Mouse (Mus musculus) midbrain, embryonic 10.5 days (tissue): ENCODE data around the gene Kat14. TPM values are rescaled to one million over a fixed set of nuclear protein-coding genes. Genes with fewer than 3 reads are reported as not detected.
"Not testable (repeated sequence)": the region's sequence is repeated elsewhere in the genome, so short reads cannot be mapped to it uniquely, and the experiment has no call there.

Source experiments
- DNase-seq: peaks from one replicate; pipeline ENCODE4 v3.0.0-alpha.2; 2017; ENCODE audit warnings: low spot score
- H3K27ac ChIP-seq: fragments of 300-500 bp; sonication (generic); replicated peaks from 2 replicates; pipeline ENCODE4 v1.5.1; 2016; ENCODE audit warnings: mild to moderate bottlenecking
- H3K27me3 ChIP-seq: fragments of 300-500 bp; sonication (generic); 2 replicates; pipeline ENCODE4 v1.6.1; 2016; ENCODE audit warnings: low read depth, mild to moderate bottlenecking; ENCODE audit not compliant: poor library complexity, severe bottlenecking
- H3K36me3 ChIP-seq: fragments of 300-500 bp; sonication (generic); 2 replicates; pipeline ENCODE4 v1.6.1; 2016; ENCODE audit warnings: mild to moderate bottlenecking, moderate library complexity
- H3K4me1 ChIP-seq: fragments of 300-500 bp; sonication (generic); 2 replicates; pipeline ENCODE4 v1.6.1; 2016
- H3K4me3 ChIP-seq: fragments of 300-500 bp; sonication (generic); 2 replicates; pipeline ENCODE4 v1.5.1; 2016; ENCODE audit warnings: mild to moderate bottlenecking, moderate library complexity
- H3K9me3 ChIP-seq: fragments of 300-500 bp; sonication (generic); replicated peaks from 2 replicates; pipeline ENCODE4 v1.6.1; 2016; ENCODE audit warnings: mild to moderate bottlenecking
- WGBS: fragments of 180-500 bp; shearing (Covaris S2); methylation state at CpG from one replicate; pipeline ENCODE4 v1.1.7; 2016; 5-methylcytosine and 5-hydroxymethylcytosine counted together
- polyA plus RNA-seq: library from polyadenylated mRNA; unstranded; fragments of >200 nt; fragmentation: Nextera tagmentation; extraction: Ambion mirVana; gene quantifications from 2 replicates; pipeline ENCODE4 v1.2.1, GENCODE M21; 2016

The Kat14 gene
- 58.9 and 60.1 TPM in 2 replicates for polyA plus RNA-seq

GRCm38 (mm10) chr2:144368400-144369019, at the start of gene Kat14, which contains the start of gene Pet117:
Gene Kat14, plus strand, starts transcription at chr2:144368983.
Gene Pet117, plus strand, starts transcription at chr2:144368996.
- H3K4me3 ChIP-seq: peak within 1 kb of the TSS; percentile 60
- peaks cover 11% of the 10 kb centered on the region for H3K36me3 ChIP-seq
- no peaks in the 10 kb centered on the region for H3K27me3 ChIP-seq
- H3K27ac ChIP-seq: peak within 1 kb of the TSS; percentile 98
- peak; percentile 98 for DNase-seq
- H3K9me3 ChIP-seq: no peaks in the 10 kb centered on the region
- 6% methylated on average over 38 of the region's 38 CpGs for WGBS
- H3K4me1 ChIP-seq: peaks cover 20% of the 10 kb centered on the region

- H3K4me3 ChIP-seq: no peak overlapping the region
- H3K27ac ChIP-seq: no peak overlapping the region
- H3K36me3 ChIP-seq: no peaks in the 10 kb centered on the region
- WGBS: 77% methylated on average over 3 of the region's 3 CpGs
- no peaks in the 10 kb centered on the region for H3K9me3 ChIP-seq
- peaks cover under 1% of the 10 kb centered on the region for H3K4me1 ChIP-seq
- H3K27me3 ChIP-seq: peaks cover 20% of the 10 kb centered on the region
- no peak for DNase-seq
Measured at GRCm38 (mm10) chr2:144324218-144324617, 44.6 kb upstream of the Kat14 start.

- no peaks in the 10 kb centered on the region for H3K9me3 ChIP-seq
- H3K27me3 ChIP-seq: peaks cover 73% of the 10 kb centered on the region
- H3K36me3 ChIP-seq: no peaks in the 10 kb centered on the region
- no peak for DNase-seq
- no peak overlapping the region for H3K27ac ChIP-seq
- H3K4me1 ChIP-seq: peaks cover 40% of the 10 kb centered on the region
- 6% methylated on average over 10 of the region's 10 CpGs for WGBS
- H3K4me3 ChIP-seq: peak overlapping the region; percentile 21; the same call in 1 of the 2 replicates
Measured at GRCm38 (mm10) chr2:144329451-144329850, 39.3 kb upstream of the Kat14 start.

GRCm38 (mm10) chr2:144329937-144330336, 38.8 kb upstream of the Kat14 start:
- 3% methylated on average over 10 of the region's 10 CpGs for whole genome bisulfite sequencing
- H3K27me3 ChIP-seq: peaks cover 77% of the 10 kb centered on the region
- H3K27ac ChIP-seq: no peak overlapping the region
- no peaks in the 10 kb centered on the region for H3K9me3 ChIP-seq
- peak; percentile 34 for DNase-seq
- H3K4me1 ChIP-seq: peaks cover 40% of the 10 kb centered on the region
- H3K36me3 ChIP-seq: no peaks in the 10 kb centered on the region
- peak overlapping the region; percentile 21; the same call in 1 of the 2 replicates for H3K4me3 ChIP-seq

GRCm38 (mm10) chr2:144330352-144330959, 38.3 kb upstream of the Kat14 start:
- Histone ChIP-seq H3K4me3 (peak overlapping the region; percentile 60), H3K9me3 (no peaks in the 10 kb centered on the region), H3K4me1 (peaks cover 40% of the 10 kb centered on the region), H3K27ac (no peak overlapping the region), H3K27me3 (peaks cover 83% of the 10 kb centered on the region), H3K36me3 (no peaks in the 10 kb centered on the region)
- peak; percentile 55 for DNase-seq
- WGBS: under 1% methylated on average over 41 of the region's 41 CpGs

- Histone ChIP-seq H3K36me3 (no peaks in the 10 kb centered on the region), H3K9me3 (no peaks in the 10 kb centered on the region), H3K27me3 (peaks cover 86% of the 10 kb centered on the region), H3K4me3 (peak overlapping the region; percentile 60), H3K27ac (no peak overlapping the region), H3K4me1 (peaks cover 40% of the 10 kb centered on the region)
- no peak for DNase-seq
- under 1% methylated on average over 44 of the region's 50 CpGs for WGBS
Measured at GRCm38 (mm10) chr2:144330960-144331371, 37.8 kb upstream of the Kat14 start.

- Histone ChIP-seq H3K4me1 (peaks cover 40% of the 10 kb centered on the region), H3K4me3 (peak within 1 kb of the TSS; percentile 60), H3K9me3 (no peaks in the 10 kb centered on the region), H3K27me3 (peaks cover 91% of the 10 kb centered on the region), H3K27ac (no peak within 1 kb of the TSS), H3K36me3 (no peaks in the 10 kb centered on the region)
- WGBS: 1% methylated on average over 62 of the region's 62 CpGs
- peak; percentile 46 for DNase-seq
Measured at GRCm38 (mm10) chr2:144331401-144332302, 37.1 kb upstream of the Kat14 start, which contains the start of gene Ovol2. Gene Ovol2, minus strand, starts transcription at chr2:144332146.

- 5% methylated on average over 9 of the region's 9 CpGs for WGBS
- peak; percentile 27 for DNase-seq
Measured at GRCm38 (mm10) chr2:144332486-144332885, 36.3 kb upstream of the Kat14 start.

GRCm38 (mm10) chr2:144333138-144333842, 35.5 kb upstream of the Kat14 start:
- WGBS: 8% methylated on average over 28 of the region's 28 CpGs
- H3K4me1 ChIP-seq: peaks cover 40% of the 10 kb centered on the region
- no peaks in the 10 kb centered on the region for H3K36me3 ChIP-seq
- H3K4me3 ChIP-seq: peak overlapping the region; percentile 60
- H3K27me3 ChIP-seq: peaks cover 83% of the 10 kb centered on the region
- DNase-seq: peak; percentile 61
- no peak overlapping the region for H3K27ac ChIP-seq
- no peaks in the 10 kb centered on the region for H3K9me3 ChIP-seq

More at GRCm38 (mm10) chr2:144332486-144332885, 36.3 kb upstream of the Kat14 start:
- Histone ChIP-seq H3K4me3 (peak overlapping the region; percentile 60), H3K36me3 (no peaks in the 10 kb centered on the region), H3K27me3 (peaks cover 91% of the 10 kb centered on the region), H3K9me3 (no peaks in the 10 kb centered on the region), H3K27ac (no peak overlapping the region), H3K4me1 (peaks cover 40% of the 10 kb centered on the region)

GRCm38 (mm10) chr2:144337230-144337629, 31.6 kb upstream of the Kat14 start:
- WGBS: 84% methylated on average over 3 of the region's 3 CpGs
- peaks cover 11% of the 10 kb centered on the region for H3K4me1 ChIP-seq
- H3K27me3 ChIP-seq: peaks cover 44% of the 10 kb centered on the region
- no peak overlapping the region for H3K27ac ChIP-seq
- DNase-seq: no peak
- no peak overlapping the region for H3K4me3 ChIP-seq
- no peaks in the 10 kb centered on the region for H3K36me3 ChIP-seq
- no peaks in the 10 kb centered on the region for H3K9me3 ChIP-seq

- no peak for DNase-seq
- H3K4me3 ChIP-seq: no peak overlapping the region
Measured at GRCm38 (mm10) chr2:144337701-144338100, 31.1 kb upstream of the Kat14 start.

GRCm38 (mm10) chr2:144338149-144338548, 30.6 kb upstream of the Kat14 start:
- not testable (repeated sequence) for H3K27ac ChIP-seq, H3K4me3 ChIP-seq, H3K4me1 ChIP-seq, H3K9me3 ChIP-seq, DNase-seq, H3K36me3 ChIP-seq
- H3K27me3 ChIP-seq: peaks cover 35% of the 10 kb centered on the region
- WGBS: 75% methylated on average over 6 of the region's 6 CpGs

More at GRCm38 (mm10) chr2:144337701-144338100, 31.1 kb upstream of the Kat14 start:
- Histone ChIP-seq H3K4me1 (peaks cover 7% of the 10 kb centered on the region), H3K27ac (no peak overlapping the region), H3K36me3 (no peaks in the 10 kb centered on the region), H3K27me3 (peaks cover 39% of the 10 kb centered on the region), H3K9me3 (no peaks in the 10 kb centered on the region)
- WGBS: 83% methylated on average over 8 of the region's 8 CpGs
